Mouse (Mus musculus) thymus, adult 2 months (tissue): ENCODE measurements around the gene Psma6. TPM values are rescaled to one million over a fixed set of nuclear protein-coding genes. Genes with fewer than 3 reads are reported as not detected.

Experiments
- DNase-seq: peaks from one replicate; pipeline ENCODE4 v3.0.0; 2021
- H3K27ac ChIP-seq: fragments of 200-500 bp; 2 replicates; pipeline ENCODE4 v1.5.1; 2012; ENCODE audit warnings: low read length, control low read depth; ENCODE audit not compliant: control insufficient read depth, insufficient read depth
- H3K27me3 ChIP-seq: fragments of 200-500 bp; 2 replicates; pipeline ENCODE4 v1.6.1; 2012; ENCODE audit warnings: mild to moderate bottlenecking, low read length, moderate library complexity, mixed read lengths; ENCODE audit not compliant: control insufficient read depth, insufficient read depth
- H3K36me3 ChIP-seq: fragments of 200-500 bp; 2 replicates; pipeline ENCODE4 v1.6.1; 2012; ENCODE audit warnings: mild to moderate bottlenecking, low read length, moderate library complexity; ENCODE audit not compliant: control insufficient read depth, insufficient read depth
- H3K4me1 ChIP-seq: fragments of 200-500 bp; replicated peaks from 2 replicates; pipeline ENCODE4 v1.6.1; 2012; ENCODE audit warnings: low read length; ENCODE audit not compliant: control insufficient read depth, insufficient read depth
- H3K4me3 ChIP-seq: fragments of 200-500 bp; 2 replicates; pipeline ENCODE4 v1.5.1; 2012; ENCODE audit warnings: mild to moderate bottlenecking, low read length, control low read depth, moderate library complexity; ENCODE audit not compliant: control insufficient read depth, insufficient read depth
- CTCF ChIP-seq: fragments of 200-500 bp; IDR thresholded peaks from 2 replicates; pipeline ENCODE4 v1.5.1; 2012; ENCODE audit warnings: mild to moderate bottlenecking, control low read depth, low read length, moderate library complexity, borderline replicate concordance; ENCODE audit not compliant: control insufficient read depth, poor library complexity, insufficient read depth; ENCODE audit errors: extremely low read depth
- POLR2A ChIP-seq: fragments of 200-500 bp; IDR thresholded peaks from 2 replicates; pipeline ENCODE4 v1.6.1; 2012; ENCODE audit warnings: mild to moderate bottlenecking, low read length, control low read depth, moderate library complexity; ENCODE audit not compliant: control insufficient read depth, poor library complexity, insufficient read depth; ENCODE audit errors: extremely low read depth
- WGBS: fragments of 180-500 bp; shearing (Covaris S2); methylation state at CpG from one replicate; pipeline ENCODE4 v1.1.7; 2018; 5-methylcytosine and 5-hydroxymethylcytosine counted together
- polyA plus RNA-seq: library from polyadenylated mRNA; depleted of rRNA; stranded (reverse); fragments of >200 nt; gene quantifications from 2 replicates; pipeline ENCODE4 v1.2.3, GENCODE M21; 2012

Psma6 gene
- polyA plus RNA-seq, 1 experiment, result 92.3 TPM

DNA sequence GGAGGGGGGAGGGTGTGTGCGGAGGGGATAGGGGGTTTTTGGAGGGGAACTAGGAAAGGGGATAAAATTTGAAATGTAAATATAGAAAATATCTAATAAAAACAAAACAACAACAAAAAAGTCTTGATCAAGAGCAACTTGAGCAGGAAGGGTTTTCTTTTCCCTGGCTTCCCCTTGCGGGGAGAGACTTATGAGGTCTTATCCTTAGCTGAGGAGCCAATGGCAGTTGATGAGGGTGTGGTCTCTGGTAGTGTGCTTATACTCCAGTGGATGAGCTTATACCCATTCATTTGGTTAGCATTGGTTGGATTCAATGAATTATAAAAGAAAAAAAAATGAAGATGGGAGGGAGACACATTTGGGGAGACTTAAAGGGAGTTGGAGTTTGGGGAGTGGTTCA, 65.0 kb downstream of the Psma6 start:
- H3K4me3 ChIP-seq, result no peak overlapping the region
- 95% methylated on average over 2 of the region's 2 CpGs for WGBS
- no peak for TF ChIP-seq CTCF
- TF ChIP-seq POLR2A, result no peak
- H3K27ac ChIP-seq, result no peak overlapping the region
- H3K36me3 ChIP-seq, result no peaks in the 10 kb centered on the region
- no peak for DNase-seq
- peaks cover 50% of the 10 kb centered on the region for H3K4me1 ChIP-seq
- no peaks in the 10 kb centered on the region for H3K27me3 ChIP-seq

DNA sequence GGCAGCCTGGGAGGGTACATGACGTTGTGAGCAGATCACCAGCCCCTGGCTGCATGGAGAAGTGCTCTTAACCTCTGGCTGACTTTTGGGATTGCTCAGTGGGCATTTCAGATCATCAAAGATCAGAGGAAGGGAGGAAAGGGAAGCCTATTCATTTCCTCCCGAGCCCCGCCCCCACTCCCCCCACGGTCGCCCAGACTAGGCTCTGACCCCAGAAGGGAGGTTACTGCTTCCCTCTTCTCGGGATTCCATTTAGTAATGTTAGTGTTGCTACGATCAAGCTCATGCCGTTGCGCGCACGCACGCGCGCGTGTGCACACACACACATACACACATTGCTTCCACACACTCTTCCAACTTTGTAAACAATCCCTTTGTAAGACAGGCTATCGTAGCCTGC, 66.4 kb downstream of the Psma6 start:
- no peak overlapping the region for H3K27ac ChIP-seq
- DNase-seq, result no peak

DNA sequence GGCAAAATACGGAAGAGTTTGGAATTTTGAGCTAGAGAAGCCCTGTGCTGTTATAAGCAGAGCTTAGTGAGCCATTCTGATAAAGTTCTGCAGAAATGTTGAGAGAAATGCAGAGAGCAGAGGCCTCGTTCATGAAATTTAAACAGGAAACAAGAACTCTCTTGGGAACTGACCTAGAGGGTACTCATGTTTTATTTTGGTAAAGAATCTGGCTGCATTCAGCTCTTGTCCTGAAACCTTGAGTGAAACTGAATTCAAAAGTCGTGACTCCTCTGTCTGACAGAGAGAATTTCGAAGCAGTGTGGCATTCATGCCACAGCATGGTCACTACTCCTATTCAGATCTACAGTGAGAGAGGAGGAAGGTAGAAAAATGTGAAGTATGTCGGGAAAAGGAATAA, 68.8 kb downstream of the Psma6 start:
- Histone ChIP-seq H3K36me3 (no peaks in the 10 kb centered on the region), H3K4me3 (no peak overlapping the region), H3K27me3 (no peaks in the 10 kb centered on the region), H3K4me1 (peaks cover 16% of the 10 kb centered on the region), H3K27ac (no peak overlapping the region)
- DNase-seq, result no peak
- no peak for TF ChIP-seq CTCF
- TF ChIP-seq POLR2A, result no peak
- WGBS, result 89% methylated on average over 5 of the region's 5 CpGs

More for the DNA sequence above, 66.4 kb downstream of the Psma6 start:
- 33% methylated on average over 16 of the region's 16 CpGs for WGBS
- Histone ChIP-seq H3K4me3 (no peak overlapping the region), H3K4me1 (peaks cover 39% of the 10 kb centered on the region), H3K27me3 (no peaks in the 10 kb centered on the region), H3K36me3 (no peaks in the 10 kb centered on the region)
- TF ChIP-seq POLR2A, result no peak
- no peak for TF ChIP-seq CTCF

DNA sequence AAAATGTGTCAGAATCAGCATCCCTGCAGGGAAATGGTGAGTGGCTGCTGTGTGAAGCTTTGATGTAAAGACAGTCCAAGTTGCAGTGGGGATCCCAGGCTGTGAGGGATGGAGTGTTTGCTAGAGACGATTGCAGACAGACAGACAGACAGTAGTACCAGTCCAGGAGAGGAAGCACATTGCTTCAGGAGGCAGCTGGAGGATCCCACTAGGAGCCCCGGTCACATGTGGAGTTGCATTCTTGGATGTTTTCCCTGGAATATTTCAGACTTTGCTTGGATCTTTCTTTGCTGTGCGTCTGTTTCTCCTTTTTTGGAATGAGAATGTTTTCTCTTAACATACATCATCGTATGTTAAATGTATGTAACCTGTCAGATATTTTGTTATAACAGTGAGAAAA, 69.9 kb downstream of the Psma6 start:
- Histone ChIP-seq H3K4me1 (peaks cover 21% of the 10 kb centered on the region), H3K27ac (no peak overlapping the region), H3K27me3 (no peaks in the 10 kb centered on the region), H3K4me3 (no peak overlapping the region), H3K36me3 (no peaks in the 10 kb centered on the region)
- DNase-seq, result no peak
- TF ChIP-seq POLR2A, result no peak
- TF ChIP-seq CTCF, result no peak
- WGBS, result 94% methylated on average over 4 of the region's 4 CpGs

DNA sequence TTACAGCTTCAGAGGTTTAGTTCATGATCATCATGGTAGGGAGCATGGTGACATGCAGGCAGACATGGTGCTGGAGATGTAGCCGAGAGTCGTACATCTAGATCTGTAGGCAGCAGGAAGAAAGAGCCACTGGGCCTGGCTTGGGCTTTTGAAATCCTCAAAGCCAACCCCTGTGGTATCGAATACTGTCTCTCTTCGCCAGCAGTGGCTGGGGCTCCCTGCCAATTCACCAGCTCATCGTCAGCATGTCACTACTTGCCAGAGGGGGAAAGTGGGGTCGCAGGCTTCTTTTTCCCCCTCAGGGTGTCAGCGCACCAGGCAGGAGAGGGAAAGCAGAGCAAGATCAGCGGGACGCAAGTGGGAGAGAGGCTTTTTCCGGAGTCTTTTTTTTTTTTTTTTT, 71.2 kb downstream of the Psma6 start:
- DNase-seq, result no peak
- H3K27ac ChIP-seq, result no peak overlapping the region
- peaks cover 19% of the 10 kb centered on the region for H3K4me1 ChIP-seq
- no peaks in the 10 kb centered on the region for H3K36me3 ChIP-seq
- no peaks in the 10 kb centered on the region for H3K27me3 ChIP-seq
- no peak overlapping the region for H3K4me3 ChIP-seq
- 90% methylated on average over 10 of the region's 10 CpGs for WGBS
- TF ChIP-seq CTCF (no peak), POLR2A (no peak)

DNA sequence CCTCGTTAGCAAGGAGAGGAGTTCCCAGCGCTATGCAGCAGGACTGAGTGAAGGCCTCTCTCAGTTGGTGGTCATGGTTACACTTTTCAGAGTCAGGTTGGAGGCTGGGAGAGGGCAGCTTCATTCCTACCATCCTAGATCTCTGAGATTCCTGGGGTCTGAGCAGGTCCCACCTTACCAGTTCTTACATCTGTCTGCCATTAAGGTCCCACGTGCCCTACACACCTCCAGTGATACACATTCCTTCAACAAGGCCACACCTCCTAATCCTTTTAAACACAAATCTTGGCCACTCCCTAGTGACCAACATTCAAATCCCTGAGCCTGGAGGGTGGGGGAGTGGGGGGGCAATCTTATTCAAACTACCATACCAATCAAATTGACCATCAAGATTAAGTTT, 72.1 kb downstream of the Psma6 start:
- no peak for DNase-seq
- no peaks in the 10 kb centered on the region for H3K27me3 ChIP-seq
- WGBS, result 98% methylated on average over 3 of the region's 3 CpGs
- H3K4me3 ChIP-seq, result no peak overlapping the region
- TF ChIP-seq CTCF (no peak), POLR2A (no peak)
- no peak overlapping the region for H3K27ac ChIP-seq
- H3K4me1 ChIP-seq, result peaks cover 10% of the 10 kb centered on the region
- no peaks in the 10 kb centered on the region for H3K36me3 ChIP-seq

DNA sequence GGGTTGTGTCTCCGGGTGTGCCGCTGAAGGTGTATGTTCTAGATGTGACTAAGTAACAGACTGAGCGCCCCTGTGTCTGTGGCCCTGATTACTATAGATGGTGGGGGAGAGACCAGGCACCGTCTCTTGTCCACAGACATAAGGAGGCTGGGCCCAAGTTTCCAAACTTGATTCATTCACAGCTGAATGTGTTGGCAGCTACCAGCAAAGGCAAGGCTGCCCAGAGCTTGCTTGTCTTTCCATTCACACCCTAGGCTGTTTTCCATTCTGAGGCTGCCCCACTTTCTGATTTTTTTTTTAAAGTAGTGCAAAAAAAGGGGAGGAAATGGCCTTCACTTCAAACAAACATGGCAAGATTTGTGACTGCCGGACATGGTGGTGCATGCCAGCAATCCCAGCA, 72.9 kb downstream of the Psma6 start:
- TF ChIP-seq CTCF, result no peak
- TF ChIP-seq POLR2A, result no peak
- H3K4me1 ChIP-seq, result peaks cover 8% of the 10 kb centered on the region
- no peaks in the 10 kb centered on the region for H3K27me3 ChIP-seq
- no peaks in the 10 kb centered on the region for H3K36me3 ChIP-seq
- no peak for DNase-seq
- WGBS, result 97% methylated on average over 5 of the region's 5 CpGs
- H3K4me3 ChIP-seq, result no peak overlapping the region
- H3K27ac ChIP-seq, result no peak overlapping the region
